Mouse (Mus musculus): ENCODE results near the gene Srgap2.

GRCm38 (mm10) chr1:131528081-131528507 lies 942 bp upstream of the Srgap2 start:
- no peak for TF ChIP-seq CTCF (IDR thresholded peaks at IDR 0.05; ENCODE audit: low read depth)
- no peak for TF ChIP-seq EP300 (IDR thresholded peaks at IDR 0.05; ENCODE audit: low read depth)
